Mouse (Mus musculus) cortical plate, adult 2 months (tissue): ENCODE measurements around the gene Nxt1.

Source experiments
- CTCF ChIP-seq: fragments of 200-500 bp; IDR thresholded peaks from 2 replicates; pipeline ENCODE4 v1.5.1; 2011; ENCODE audit warnings: mild to moderate bottlenecking, control low read depth, low read length; ENCODE audit not compliant: insufficient read depth; ENCODE audit errors: extremely low read depth
- POLR2A ChIP-seq: fragments of 200-500 bp; IDR thresholded peaks from 2 replicates; pipeline ENCODE4 v1.6.1; 2011; ENCODE audit warnings: mild to moderate bottlenecking, low read length, control low read depth; ENCODE audit not compliant: insufficient read depth; ENCODE audit errors: extremely low read depth

GRCm38 (mm10) chr2:148634466-148634865 is 37.9 kb upstream of the Nxt1 start:
- TF ChIP-seq POLR2A = no peak
- TF ChIP-seq CTCF = no peak
